Mouse (Mus musculus) layer of hippocampus, adult 2 months (tissue): Measurements from ENCODE around the gene Fbxo36. TPM values are rescaled to one million over a fixed set of nuclear protein-coding genes. Genes with fewer than 3 reads are reported as not detected.
A peak's percentile ranks its signal among the peaks of the same experiment; 100 is the strongest.

Source experiments
- DNase-seq, 2 experiments: peaks; one replicate each; pipeline ENCODE4 v3.0.0; 2022; ENCODE audit warnings: low spot score in 2 of 2
- H3K27ac ChIP-seq: fragments of 200-600 bp; 2 replicates; pipeline ENCODE4 v1.8.1; 2022
- H3K4me3 ChIP-seq: fragments of 200-600 bp; 2 replicates; pipeline ENCODE4 v1.8.1; 2022; ENCODE audit warnings: mild to moderate bottlenecking
- CTCF ChIP-seq: fragments of 200-600 bp; conservative IDR thresholded peaks from 2 replicates; pipeline ENCODE4 v1.8.1; 2022; ENCODE audit warnings: antibody characterized with exemption, mild to moderate bottlenecking, moderate library complexity
- total RNA-seq, 2 experiments: library from RNA; stranded (reverse); gene quantifications; 2 replicates each; pipeline ENCODE4 v1.2.3; 2021

Gene Fbxo36
- total RNA-seq, 2 experiments from 2014 or later, result 2.4 to 3.1 TPM

DNA sequence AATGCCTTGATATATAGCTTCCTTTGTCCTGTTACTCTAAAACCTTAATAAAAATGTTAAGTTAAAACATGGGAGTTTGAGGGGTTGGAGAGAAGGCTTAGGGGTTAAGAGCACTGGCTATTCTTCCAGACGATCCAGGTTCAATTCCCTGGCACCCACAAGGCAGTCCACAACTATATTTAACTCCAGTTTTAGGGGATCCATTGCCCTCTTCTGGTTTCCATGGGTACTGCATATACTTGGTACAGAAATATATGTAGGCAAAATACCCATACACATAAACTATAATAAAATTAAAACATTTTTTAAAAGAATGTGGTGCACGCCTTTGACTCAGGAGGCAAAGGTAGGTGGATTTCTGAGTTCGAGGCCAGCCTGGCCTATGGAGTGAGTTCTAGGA lies 45.5 kb downstream of the Fbxo36 start:
- peak; percentile 69 for TF ChIP-seq CTCF
- no peak overlapping the region for H3K4me3 ChIP-seq
- no peak overlapping the region for H3K27ac ChIP-seq
- no peak for DNase-seq

DNA sequence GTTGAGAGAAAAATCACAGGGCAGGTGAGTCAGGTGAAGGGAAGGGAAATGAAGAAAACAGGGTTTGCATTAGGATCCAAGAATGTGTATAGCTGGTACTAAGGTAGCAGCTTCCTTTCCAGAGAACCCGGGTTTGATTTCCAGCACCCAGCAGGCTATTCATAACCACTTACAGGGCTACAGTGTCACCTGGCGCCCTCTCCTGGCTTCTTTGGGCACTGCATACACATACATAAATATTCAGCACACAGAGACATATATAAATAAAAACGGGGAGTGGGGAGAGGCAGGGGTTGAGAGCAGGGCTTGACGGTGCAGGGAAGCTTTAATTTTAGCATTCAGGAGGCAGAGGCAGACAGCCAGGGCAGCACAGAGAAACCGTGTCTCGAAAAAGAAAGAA lies 46.3 kb downstream of the Fbxo36 start:
- no peak overlapping the region for H3K4me3 ChIP-seq
- peak; percentile 50 for TF ChIP-seq CTCF
- no peak for DNase-seq
- no peak overlapping the region for H3K27ac ChIP-seq

DNA sequence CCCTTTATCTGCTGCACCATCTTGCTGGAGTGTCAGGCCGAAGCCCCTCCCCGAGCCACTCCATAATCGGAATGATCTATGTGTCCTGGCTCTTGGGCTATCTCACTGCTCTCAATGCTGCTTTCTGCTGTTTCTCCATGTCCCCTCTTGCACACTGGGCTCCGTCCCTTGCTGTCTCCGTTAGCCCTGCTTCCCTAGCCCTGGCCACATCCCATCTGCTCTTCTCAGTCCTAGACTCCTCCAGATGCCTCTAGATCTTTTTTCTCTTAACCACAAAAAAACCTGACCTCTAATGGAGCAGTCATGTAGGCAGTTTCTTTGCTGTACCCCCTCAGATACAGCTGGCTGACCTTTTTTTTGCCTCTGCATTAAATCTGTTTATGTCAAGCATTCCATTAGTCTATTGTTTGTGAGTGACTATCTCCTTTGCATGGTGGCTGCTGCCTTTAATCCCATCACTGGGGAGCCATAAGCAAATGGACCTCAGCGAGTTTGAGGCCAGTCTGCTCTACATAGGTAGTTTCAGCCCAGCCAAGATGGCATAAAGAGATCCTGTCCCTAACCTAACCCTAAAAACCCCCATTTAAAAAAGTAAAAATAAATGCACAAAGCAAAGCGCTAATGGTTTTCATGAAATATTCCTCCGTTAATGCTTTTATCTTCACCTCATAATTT lies 49.8 kb downstream of the Fbxo36 start:
- DNase-seq, result no peak
- H3K27ac ChIP-seq, result no peak overlapping the region
- TF ChIP-seq CTCF, result no peak
- no peak overlapping the region for H3K4me3 ChIP-seq

GRCm38 (mm10) chr1:84890005-84890393 lies 50.4 kb downstream of the Fbxo36 start:
- Histone ChIP-seq H3K27ac (no peak overlapping the region), H3K4me3 (no peak overlapping the region)
- no peak for TF ChIP-seq CTCF
- DNase-seq, result no peak

- H3K27ac ChIP-seq, result no peak overlapping the region
- H3K4me3 ChIP-seq, result no peak overlapping the region
- DNase-seq, result no peak
- TF ChIP-seq CTCF, result no peak
Measured at GRCm38 (mm10) chr1:84890503-84890902, 50.9 kb downstream of the Fbxo36 start.

DNA sequence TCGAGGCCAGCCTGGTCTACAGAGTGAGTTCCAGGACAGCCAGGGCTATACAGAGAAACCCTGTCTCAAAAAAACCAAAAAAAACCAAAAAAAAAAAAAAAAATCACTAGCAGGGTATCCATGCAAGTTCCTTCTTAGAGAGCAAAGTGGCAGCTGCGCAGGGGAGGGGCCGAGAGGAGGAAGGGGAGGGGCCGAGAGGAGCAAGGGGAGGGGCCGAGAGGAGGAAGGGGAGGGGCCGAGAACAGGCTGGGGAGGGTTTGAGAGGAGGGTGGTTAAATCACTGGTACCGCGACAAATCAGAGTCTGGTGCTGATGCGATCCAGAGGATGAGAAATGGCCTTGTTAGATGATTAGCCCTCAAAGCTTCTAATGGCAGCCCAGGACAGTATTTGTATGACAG lies 52.1 kb downstream of the Fbxo36 start:
- no peak for TF ChIP-seq CTCF
- H3K4me3 ChIP-seq, result no peak overlapping the region
- no peak for DNase-seq
- no peak overlapping the region for H3K27ac ChIP-seq

DNA sequence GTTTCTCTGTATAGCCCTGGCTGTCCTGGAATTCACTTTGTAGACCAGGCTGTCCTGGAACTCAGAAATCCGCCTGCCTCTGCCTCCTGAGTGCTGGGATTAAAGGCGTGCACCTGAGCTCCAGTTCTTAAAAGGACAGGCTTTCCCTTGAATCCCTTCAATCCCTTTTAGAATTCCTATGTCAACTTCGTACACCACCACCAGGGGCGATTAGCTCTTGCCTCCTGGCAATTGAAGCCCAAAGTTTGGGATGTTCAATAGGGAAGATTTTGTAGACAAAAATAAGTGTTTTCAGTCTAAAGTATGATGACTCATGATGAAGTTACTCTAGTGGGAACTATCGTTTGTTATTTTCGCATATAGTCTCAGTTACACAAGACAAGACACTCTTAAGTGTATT lies 57.7 kb downstream of the Fbxo36 start:
- no peak for DNase-seq
- Histone ChIP-seq H3K4me3 (no peak overlapping the region), H3K27ac (no peak overlapping the region)
- no peak for TF ChIP-seq CTCF

GRCm38 (mm10) chr1:84899156-84899555 lies 59.5 kb downstream of the Fbxo36 start:
- Histone ChIP-seq H3K27ac (no peak overlapping the region), H3K4me3 (no peak overlapping the region)
- no peak for TF ChIP-seq CTCF
- no peak for DNase-seq

- no peak for DNase-seq
- no peak for TF ChIP-seq CTCF
- no peak overlapping the region for H3K4me3 ChIP-seq
- H3K27ac ChIP-seq, result no peak overlapping the region
Measured at GRCm38 (mm10) chr1:84904467-84904866, 64.8 kb downstream of the Fbxo36 start.

- Histone ChIP-seq H3K27ac (no peak overlapping the region), H3K4me3 (no peak overlapping the region)
- no peak for TF ChIP-seq CTCF
- no peak for DNase-seq
Measured at GRCm38 (mm10) chr1:84910177-84910804, 70.7 kb downstream of the Fbxo36 start.

- no peak for DNase-seq
- no peak overlapping the region for H3K27ac ChIP-seq
- H3K4me3 ChIP-seq, result no peak overlapping the region
- no peak for TF ChIP-seq CTCF
Measured at GRCm38 (mm10) chr1:84912571-84912970, 72.9 kb downstream of the Fbxo36 start.

- Histone ChIP-seq H3K27ac (no peak overlapping the region), H3K4me3 (no peak overlapping the region)
- no peak for DNase-seq
- TF ChIP-seq CTCF, result no peak
Measured at GRCm38 (mm10) chr1:84915010-84915409, 75.4 kb downstream of the Fbxo36 start.

DNA sequence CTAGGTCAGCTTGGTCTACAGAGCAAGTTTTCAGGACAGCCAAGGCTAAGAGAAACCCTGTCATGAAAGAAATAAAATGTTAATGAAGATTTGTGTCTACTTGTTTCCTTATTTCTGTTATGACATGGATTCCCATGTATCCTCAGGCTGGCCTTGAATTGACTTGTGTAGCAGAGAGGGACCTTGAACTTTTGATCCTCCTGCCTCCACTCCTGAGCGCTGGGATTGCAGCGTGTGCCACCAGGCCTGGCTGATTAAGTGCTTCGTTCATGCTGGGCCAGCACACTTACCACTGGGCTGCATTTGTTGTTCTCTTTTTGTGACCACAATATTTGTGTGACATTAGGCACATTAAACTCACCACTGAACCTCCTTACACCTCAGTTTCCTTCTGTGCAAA lies 79.2 kb downstream of the Fbxo36 start:
- no peak for TF ChIP-seq CTCF
- no peak overlapping the region for H3K27ac ChIP-seq
- no peak overlapping the region for H3K4me3 ChIP-seq
- no peak for DNase-seq

GRCm38 (mm10) chr1:84923432-84923831 lies 83.8 kb downstream of the Fbxo36 start:
- no peak overlapping the region for H3K27ac ChIP-seq
- TF ChIP-seq CTCF, result no peak
- DNase-seq, result no peak
- no peak overlapping the region for H3K4me3 ChIP-seq
